Mouse (Mus musculus) splenic B cell, adult 2 months (primary cell): Measurements from ENCODE around the gene Ick.

Experiments
- DNase-seq: peaks from one replicate; pipeline ENCODE4 v3.0.0-alpha.2; 2011; ENCODE audit warnings: low read depth, low spot score
- H3K27me3 ChIP-seq: 2 replicates; pipeline ENCODE4 v1.6.1; 2012; ENCODE audit warnings: mild to moderate bottlenecking, low read length, moderate library complexity, mixed read lengths; ENCODE audit not compliant: control insufficient read depth, poor library complexity, insufficient read depth, severe bottlenecking
- H3K36me3 ChIP-seq: 2 replicates; pipeline ENCODE4 v1.6.1; 2012; ENCODE audit warnings: mild to moderate bottlenecking, low read length, moderate library complexity, mixed read lengths; ENCODE audit not compliant: control insufficient read depth, poor library complexity, insufficient read depth, severe bottlenecking

The Ick gene

GRCm38 (mm10) chr9:78112770-78113537 is 4.0 kb downstream of the Ick start:
- H3K27me3 ChIP-seq, result no peaks in the 10 kb centered on the region
- DNase-seq, result peak; percentile 90

GRCm38 (mm10) chr9:78113538-78113885 is 4.5 kb downstream of the Ick start:
- no peaks in the 10 kb centered on the region for H3K36me3 ChIP-seq
- no peaks in the 10 kb centered on the region for H3K27me3 ChIP-seq
- no peak for DNase-seq

More at GRCm38 (mm10) chr9:78112770-78113537, 4.0 kb downstream of the Ick start:
- no peaks in the 10 kb centered on the region for H3K36me3 ChIP-seq

- no peak for DNase-seq
- H3K36me3 ChIP-seq, result no peaks in the 10 kb centered on the region
- H3K27me3 ChIP-seq, result no peaks in the 10 kb centered on the region
These were observed 6.8 kb downstream of the Ick start for GRCm38 (mm10) chr9:78115746-78116145.

GRCm38 (mm10) chr9:78117690-78118089 is 8.7 kb downstream of the Ick start:
- no peaks in the 10 kb centered on the region for H3K36me3 ChIP-seq
- DNase-seq, result no peak
- H3K27me3 ChIP-seq, result no peaks in the 10 kb centered on the region

- Histone ChIP-seq H3K27me3 (no peaks in the 10 kb centered on the region), H3K36me3 (no peaks in the 10 kb centered on the region)
- DNase-seq, result no peak
These were observed 12.4 kb downstream of the Ick start for GRCm38 (mm10) chr9:78121358-78121757.

- DNase-seq, result no peak
- no peaks in the 10 kb centered on the region for H3K27me3 ChIP-seq
- no peaks in the 10 kb centered on the region for H3K36me3 ChIP-seq
These were observed 13.0 kb downstream of the Ick start for GRCm38 (mm10) chr9:78121985-78122384.

GRCm38 (mm10) chr9:78122939-78123712 is 14.1 kb downstream of the Ick start:
- DNase-seq, result no peak
- Histone ChIP-seq H3K36me3 (no peaks in the 10 kb centered on the region), H3K27me3 (no peaks in the 10 kb centered on the region)

- DNase-seq, result no peak
- Histone ChIP-seq H3K27me3 (no peaks in the 10 kb centered on the region), H3K36me3 (no peaks in the 10 kb centered on the region)
These were observed 15.3 kb downstream of the Ick start for GRCm38 (mm10) chr9:78124297-78124696.

- DNase-seq, result no peak
- no peaks in the 10 kb centered on the region for H3K36me3 ChIP-seq
- no peaks in the 10 kb centered on the region for H3K27me3 ChIP-seq
These were observed 17.0 kb downstream of the Ick start for GRCm38 (mm10) chr9:78126007-78126406.

- H3K36me3 ChIP-seq, result no peaks in the 10 kb centered on the region
- H3K27me3 ChIP-seq, result no peaks in the 10 kb centered on the region
- DNase-seq, result no peak
These were observed 17.7 kb downstream of the Ick start for GRCm38 (mm10) chr9:78126643-78127042.

- no peak for DNase-seq
- no peaks in the 10 kb centered on the region for H3K27me3 ChIP-seq
- no peaks in the 10 kb centered on the region for H3K36me3 ChIP-seq
These were observed 26.7 kb downstream of the Ick start for GRCm38 (mm10) chr9:78135658-78136057.

- DNase-seq, result peak; percentile 31
- 0 out of 2 replicates have a peak, but pooled peaks cover 2% of the 10 kb centered on the region for H3K36me3 ChIP-seq
These were observed 29.2 kb downstream of the Ick start for GRCm38 (mm10) chr9:78138044-78138676.

GRCm38 (mm10) chr9:78139463-78139862 is 30.5 kb downstream of the Ick start:
- DNase-seq, result no peak
- H3K27me3 ChIP-seq, result no peaks in the 10 kb centered on the region
- 0 out of 2 replicates have a peak, but pooled peaks cover 2% of the 10 kb centered on the region for H3K36me3 ChIP-seq

More at GRCm38 (mm10) chr9:78138044-78138676, 29.2 kb downstream of the Ick start:
- no peaks in the 10 kb centered on the region for H3K27me3 ChIP-seq

GRCm38 (mm10) chr9:78146099-78146498 is 37.1 kb downstream of the Ick start:
- no peaks in the 10 kb centered on the region for H3K27me3 ChIP-seq
- no peak for DNase-seq
- H3K36me3 ChIP-seq, result 0 out of 2 replicates have a peak, but pooled peaks cover 2% of the 10 kb centered on the region

GRCm38 (mm10) chr9:78146627-78147026 is 37.6 kb downstream of the Ick start:
- Histone ChIP-seq H3K36me3 (0 out of 2 replicates have a peak, but pooled peaks cover 2% of the 10 kb centered on the region), H3K27me3 (no peaks in the 10 kb centered on the region)
- no peak for DNase-seq
